Mouse (Mus musculus) intestine, embryonic 14.5 days (tissue): ENCODE data around the gene Rab11fip4. TPM values are rescaled to one million over a fixed set of nuclear protein-coding genes. Genes with fewer than 3 reads are reported as not detected.

Source experiments
- ATAC-seq: fragments of 200-750 bp; cut with Nextera tagmentation; replicated peaks from 2 replicates; pipeline ENCODE4 v1.8.0; 2017; ENCODE audit warnings: low read depth, moderate number of reproducible peaks, moderate TSS enrichment, moderate library complexity; ENCODE audit not compliant: low FRiP score, low TSS enrichment
- DNase-seq: peaks from one replicate; pipeline ENCODE4 v3.0.0-alpha.2; 2018; ENCODE audit warnings: low spot score
- H3K27ac ChIP-seq: fragments of 300-500 bp; sonication (generic); 2 replicates; pipeline ENCODE4 v1.5.1; 2014; ENCODE audit warnings: low read depth, mild to moderate bottlenecking, control low read depth
- H3K27me3 ChIP-seq: fragments of 300-500 bp; sonication (generic); replicated peaks from 2 replicates; pipeline ENCODE4 v1.6.1; 2014; ENCODE audit warnings: low read length, control low read depth; ENCODE audit not compliant: control insufficient read depth, insufficient read depth
- H3K36me3 ChIP-seq: fragments of 300-500 bp; sonication (generic); 2 replicates; pipeline ENCODE4 v1.6.1; 2014; ENCODE audit warnings: low read length, control low read depth; ENCODE audit not compliant: control insufficient read depth, insufficient read depth
- H3K4me1 ChIP-seq: fragments of 300-500 bp; sonication (generic); replicated peaks from 2 replicates; pipeline ENCODE4 v1.6.1; 2014; ENCODE audit warnings: low read length, control low read depth, mixed read lengths; ENCODE audit not compliant: control insufficient read depth, insufficient read depth
- H3K4me2 ChIP-seq: fragments of 300-500 bp; sonication (generic); 2 replicates; pipeline ENCODE4 v1.6.1; 2014; ENCODE audit warnings: low read length
- H3K4me3 ChIP-seq: fragments of 300-500 bp; sonication (generic); 2 replicates; pipeline ENCODE4 v1.5.1; 2014; ENCODE audit warnings: low read depth, low read length, control low read depth, mixed read lengths
- H3K9ac ChIP-seq: fragments of 300-500 bp; sonication (generic); 2 replicates; pipeline ENCODE4 v1.6.1; 2014; ENCODE audit warnings: mild to moderate bottlenecking, low read length
- H3K9me3 ChIP-seq: fragments of 300-500 bp; sonication (generic); 2 replicates; pipeline ENCODE4 v1.6.1; 2016; ENCODE audit warnings: low read length, control low read depth; ENCODE audit not compliant: control insufficient read depth
- WGBS: fragments of 180-500 bp; shearing (Covaris S2); extraction: QIAGEN DNeasy Blood & Tissue Kit; methylation state at CpG from one replicate; pipeline ENCODE4 v1.1.7; 2014; 5-methylcytosine and 5-hydroxymethylcytosine counted together
- polyA plus RNA-seq: library from polyadenylated mRNA; unstranded; fragments of >200 nt; fragmentation: Nextera tagmentation; extraction: Ambion mirVana; gene quantifications from 2 replicates; pipeline ENCODE4 v1.2.1, GENCODE M21; 2014

Rab11fip4 gene
- 1.5 TPM in 2 replicates for polyA plus RNA-seq

GRCm38 (mm10) chr11:79590664-79591590, at the start of gene Rab11fip4:
Gene Rab11fip4 (plus strand): TSS chr11:79591212.
- Histone ChIP-seq H3K4me1 (peaks cover 6% of the 10 kb centered on the region; the same call in 1 of the 2 replicates), H3K4me2 (peak within 1 kb of the TSS; percentile 95), H3K9me3 (no peaks in the 10 kb centered on the region), H3K27me3 (peaks cover 50% of the 10 kb centered on the region), H3K36me3 (no peaks in the 10 kb centered on the region), H3K27ac (no peak within 1 kb of the TSS), H3K9ac (0 out of 2 replicates have a peak within 1 kb of the TSS, but pooled peaks have one; percentile 36), H3K4me3 (peak within 1 kb of the TSS; percentile 53)
- 2% methylated on average over 81 of the region's 98 CpGs for WGBS
- no peak for DNase-seq
- ATAC-seq: peak; percentile 47

DNA sequence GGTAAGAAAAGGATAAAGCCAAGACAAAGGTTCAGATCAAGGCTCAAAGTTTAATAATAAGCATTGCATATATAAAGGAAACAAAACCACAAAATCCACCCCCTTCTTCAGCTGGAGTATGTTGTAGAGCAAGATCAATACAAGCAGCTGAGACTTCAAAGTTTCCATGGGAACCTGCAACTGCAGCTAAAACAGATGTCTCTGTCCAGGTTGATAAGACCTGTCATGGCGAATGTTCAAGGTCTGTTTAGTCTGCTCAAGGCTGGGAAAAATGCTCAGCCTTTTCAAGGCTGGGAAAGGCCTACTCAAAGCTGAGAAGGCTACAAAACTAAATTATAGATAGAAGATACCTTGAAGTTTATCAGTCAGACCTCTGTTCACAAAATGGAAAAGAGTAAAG, 38.4 kb upstream of the Rab11fip4 start:
- no peak overlapping the region for H3K4me2 ChIP-seq
- no peaks in the 10 kb centered on the region for H3K27me3 ChIP-seq
- H3K36me3 ChIP-seq: peaks cover 83% of the 10 kb centered on the region
- no peak overlapping the region for H3K9ac ChIP-seq
- no peaks in the 10 kb centered on the region for H3K9me3 ChIP-seq
- DNase-seq (no peak), ATAC-seq (no peak)
- H3K4me1 ChIP-seq: no peaks in the 10 kb centered on the region
- WGBS: 77% methylated on average over 1 of the region's 1 CpGs
- H3K4me3 ChIP-seq: no peak overlapping the region
- H3K27ac ChIP-seq: no peak overlapping the region

GRCm38 (mm10) chr11:79560536-79560935, 30.5 kb upstream of the Rab11fip4 start:
- DNase-seq: no peak
- H3K9ac ChIP-seq: no peak overlapping the region
- WGBS: 85% methylated on average over 4 of the region's 4 CpGs
- H3K4me1 ChIP-seq: no peaks in the 10 kb centered on the region
- no peak overlapping the region for H3K4me3 ChIP-seq
- ATAC-seq: no peak
- H3K27me3 ChIP-seq: no peaks in the 10 kb centered on the region
- H3K36me3 ChIP-seq: peaks cover 77% of the 10 kb centered on the region
- no peak overlapping the region for H3K4me2 ChIP-seq
- no peaks in the 10 kb centered on the region for H3K9me3 ChIP-seq
- no peak overlapping the region for H3K27ac ChIP-seq

- Histone ChIP-seq H3K27ac (no peak overlapping the region), H3K4me3 (no peak overlapping the region), H3K4me2 (no peak overlapping the region), H3K27me3 (no peaks in the 10 kb centered on the region), H3K4me1 (no peaks in the 10 kb centered on the region), H3K9me3 (no peaks in the 10 kb centered on the region), H3K9ac (no peak overlapping the region), H3K36me3 (peaks cover 81% of the 10 kb centered on the region)
- ATAC-seq (no peak), DNase-seq (no peak)
- WGBS: 87% methylated on average over 7 of the region's 7 CpGs
These were observed 27.5 kb upstream of the Rab11fip4 start for GRCm38 (mm10) chr11:79563493-79563892.

DNA sequence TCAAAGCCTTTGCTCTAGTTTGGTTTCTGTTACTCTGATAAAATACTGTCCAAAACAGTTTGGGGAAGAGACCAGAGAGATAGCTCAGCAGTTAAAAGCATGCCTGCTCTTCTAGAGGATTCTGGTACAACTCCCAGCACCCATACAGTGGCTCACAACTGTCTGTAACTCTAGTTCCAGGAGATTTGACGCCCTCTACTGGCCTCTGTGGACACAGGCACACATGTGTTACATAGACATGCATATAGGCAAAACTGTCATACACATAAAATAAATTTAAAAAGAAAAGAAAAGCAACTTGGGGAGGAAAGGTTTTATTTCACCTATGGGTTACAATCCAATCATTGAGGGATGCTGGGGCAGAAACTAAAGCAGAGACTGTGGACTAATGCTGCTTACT, 24.1 kb upstream of the Rab11fip4 start:
- DNase-seq (no peak), ATAC-seq (no peak)
- H3K36me3 ChIP-seq: peaks cover 85% of the 10 kb centered on the region

DNA sequence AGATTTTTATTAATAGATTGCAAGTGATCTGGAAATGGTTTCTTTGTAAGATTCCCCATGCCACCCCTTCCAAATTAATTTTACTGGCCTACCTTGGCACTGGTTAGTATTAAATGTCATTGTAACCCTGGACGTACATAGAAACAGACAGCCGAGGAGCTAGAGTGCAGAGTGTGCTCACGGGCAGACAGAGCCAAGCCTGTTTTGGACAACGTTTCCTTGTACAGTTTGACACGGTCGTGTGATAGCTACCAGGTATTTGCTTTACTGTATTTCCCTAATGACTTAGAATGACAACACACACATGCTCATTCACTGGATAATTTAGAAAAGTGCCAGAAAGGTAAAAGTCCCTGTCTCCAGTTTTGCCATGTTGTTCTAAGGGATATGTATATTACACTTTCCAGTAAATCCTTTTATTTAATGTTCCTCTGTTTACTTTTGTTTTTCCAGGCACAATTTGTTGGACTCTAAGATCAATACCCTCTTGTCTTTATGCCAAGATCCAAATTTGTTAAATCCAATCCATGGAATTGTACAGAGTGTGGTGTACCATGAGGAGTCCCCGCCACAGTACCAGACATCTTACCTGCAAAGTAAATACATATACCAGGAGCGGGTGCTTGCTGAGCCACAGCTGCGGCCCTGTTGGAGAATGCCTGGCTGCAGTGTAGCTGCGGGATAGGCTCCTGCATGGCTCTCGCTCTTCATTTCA, 22.7 kb upstream of the Rab11fip4 start:
- no peaks in the 10 kb centered on the region for H3K4me1 ChIP-seq
- no peak overlapping the region for H3K9ac ChIP-seq
- WGBS: 84% methylated on average over 11 of the region's 11 CpGs
- no peak overlapping the region for H3K4me2 ChIP-seq
- DNase-seq (no peak), ATAC-seq (no peak)
- H3K9me3 ChIP-seq: no peaks in the 10 kb centered on the region
- H3K36me3 ChIP-seq: peaks cover 80% of the 10 kb centered on the region
- no peak overlapping the region for H3K27ac ChIP-seq
- H3K27me3 ChIP-seq: no peaks in the 10 kb centered on the region
- H3K4me3 ChIP-seq: no peak overlapping the region

More for the DNA sequence above, 24.1 kb upstream of the Rab11fip4 start:
- WGBS: 54% methylated on average over 1 of the region's 1 CpGs
- Histone ChIP-seq H3K9ac (no peak overlapping the region), H3K4me2 (no peak overlapping the region), H3K27me3 (no peaks in the 10 kb centered on the region), H3K27ac (no peak overlapping the region), H3K4me1 (no peaks in the 10 kb centered on the region), H3K4me3 (no peak overlapping the region), H3K9me3 (no peaks in the 10 kb centered on the region)

- no peak overlapping the region for H3K27ac ChIP-seq
- no peaks in the 10 kb centered on the region for H3K9me3 ChIP-seq
- DNase-seq (no peak), ATAC-seq (no peak)
- no peaks in the 10 kb centered on the region for H3K27me3 ChIP-seq
- H3K4me1 ChIP-seq: no peaks in the 10 kb centered on the region
- H3K4me2 ChIP-seq: no peak overlapping the region
- WGBS: 96% methylated on average over 2 of the region's 2 CpGs
- H3K36me3 ChIP-seq: peaks cover 85% of the 10 kb centered on the region
- no peak overlapping the region for H3K9ac ChIP-seq
- no peak overlapping the region for H3K4me3 ChIP-seq
These were observed 20.7 kb upstream of the Rab11fip4 start for GRCm38 (mm10) chr11:79570319-79570718.

GRCm38 (mm10) chr11:79573836-79574235, 17.2 kb upstream of the Rab11fip4 start:
- Histone ChIP-seq H3K27ac (no peak overlapping the region), H3K36me3 (peaks cover 68% of the 10 kb centered on the region), H3K9ac (no peak overlapping the region), H3K4me3 (no peak overlapping the region), H3K9me3 (no peaks in the 10 kb centered on the region), H3K27me3 (no peaks in the 10 kb centered on the region), H3K4me1 (no peaks in the 10 kb centered on the region), H3K4me2 (no peak overlapping the region)
- ATAC-seq (no peak), DNase-seq (no peak)
- WGBS: 83% methylated on average over 3 of the region's 3 CpGs
